Mouse (Mus musculus) layer of hippocampus, adult 2 months (tissue): ENCODE measurements around the gene Cdk2ap2. TPM values are rescaled to one million over a fixed set of nuclear protein-coding genes. Genes with fewer than 3 reads are reported as not detected.

Experiments
- DNase-seq, 2 experiments: peaks; one replicate each; pipeline ENCODE4 v3.0.0; 2022; ENCODE audit warnings: low spot score in 2 of 2
- H3K27ac ChIP-seq: fragments of 200-600 bp; 2 replicates; pipeline ENCODE4 v1.8.1; 2022
- H3K4me3 ChIP-seq: fragments of 200-600 bp; 2 replicates; pipeline ENCODE4 v1.8.1; 2022; ENCODE audit warnings: mild to moderate bottlenecking
- CTCF ChIP-seq: fragments of 200-600 bp; conservative IDR thresholded peaks from 2 replicates; pipeline ENCODE4 v1.8.1; 2022; ENCODE audit warnings: antibody characterized with exemption, mild to moderate bottlenecking, moderate library complexity
- total RNA-seq, 2 experiments: library from RNA; stranded (reverse); gene quantifications; 2 replicates each; pipeline ENCODE4 v1.2.3; 2021

Gene Cdk2ap2
- total RNA-seq, 2 experiments from 2014 or later, result 29.5 to 33.9 TPM

- no peak for DNase-seq
These were observed 4.5 kb downstream of the Cdk2ap2 start for GRCm38 (mm10) chr19:4101466-4101865.

GRCm38 (mm10) chr19:4102049-4102448 is 5.1 kb downstream of the Cdk2ap2 start:
- no peak for DNase-seq
- H3K27ac ChIP-seq, result no peak overlapping the region
- no peak for TF ChIP-seq CTCF
- H3K4me3 ChIP-seq, result no peak overlapping the region

More at GRCm38 (mm10) chr19:4101466-4101865, 4.5 kb downstream of the Cdk2ap2 start:
- Histone ChIP-seq H3K4me3 (peak overlapping the region; percentile 61), H3K27ac (peak overlapping the region; percentile 82)
- peak; percentile 42 for TF ChIP-seq CTCF

- no peak for TF ChIP-seq CTCF
- no peak overlapping the region for H3K27ac ChIP-seq
- H3K4me3 ChIP-seq, result no peak overlapping the region
- no peak for DNase-seq
These were observed 5.6 kb downstream of the Cdk2ap2 start for GRCm38 (mm10) chr19:4102626-4103025.

GRCm38 (mm10) chr19:4103294-4103693 is 6.3 kb downstream of the Cdk2ap2 start:
- DNase-seq, result no peak
- TF ChIP-seq CTCF, result no peak
- Histone ChIP-seq H3K27ac (no peak overlapping the region), H3K4me3 (no peak overlapping the region)

GRCm38 (mm10) chr19:4103792-4104191 is 6.8 kb downstream of the Cdk2ap2 start:
- Histone ChIP-seq H3K4me3 (no peak overlapping the region), H3K27ac (no peak overlapping the region)
- no peak for TF ChIP-seq CTCF
- DNase-seq, result no peak

- Histone ChIP-seq H3K27ac (no peak overlapping the region), H3K4me3 (no peak overlapping the region)
- no peak for DNase-seq
- no peak for TF ChIP-seq CTCF
These were observed 7.8 kb downstream of the Cdk2ap2 start for GRCm38 (mm10) chr19:4104675-4105194.

- Histone ChIP-seq H3K27ac (no peak overlapping the region), H3K4me3 (no peak overlapping the region)
- TF ChIP-seq CTCF, result no peak
- DNase-seq, result no peak
These were observed 9.7 kb downstream of the Cdk2ap2 start for GRCm38 (mm10) chr19:4106654-4107053.

GRCm38 (mm10) chr19:4108535-4108934 is 11.6 kb downstream of the Cdk2ap2 start:
- no peak for DNase-seq
- no peak overlapping the region for H3K4me3 ChIP-seq
- H3K27ac ChIP-seq, result no peak overlapping the region
- TF ChIP-seq CTCF, result no peak

- no peak for DNase-seq
- no peak overlapping the region for H3K4me3 ChIP-seq
- no peak for TF ChIP-seq CTCF
- H3K27ac ChIP-seq, result peak overlapping the region; percentile 79; the same call in 1 of the 2 replicates
These were observed 15.3 kb downstream of the Cdk2ap2 start for GRCm38 (mm10) chr19:4112063-4112960.

- peak overlapping the region; percentile 79 for H3K27ac ChIP-seq
- H3K4me3 ChIP-seq, result no peak overlapping the region
- peak; percentile 81 to 88 for DNase-seq
- TF ChIP-seq CTCF, result no peak
These were observed 16.3 kb downstream of the Cdk2ap2 start for GRCm38 (mm10) chr19:4113186-4113805.

- no peak for TF ChIP-seq CTCF
- Histone ChIP-seq H3K27ac (peak overlapping the region; percentile 79), H3K4me3 (no peak overlapping the region)
- DNase-seq, result no peak
These were observed 16.8 kb downstream of the Cdk2ap2 start for GRCm38 (mm10) chr19:4113806-4114230.

- H3K27ac ChIP-seq, result no peak overlapping the region
- no peak overlapping the region for H3K4me3 ChIP-seq
- DNase-seq, result no peak
- no peak for TF ChIP-seq CTCF
These were observed 17.6 kb downstream of the Cdk2ap2 start for GRCm38 (mm10) chr19:4114551-4114950.

GRCm38 (mm10) chr19:4115144-4115543 is 18.2 kb downstream of the Cdk2ap2 start:
- no peak for TF ChIP-seq CTCF
- DNase-seq, result no peak
- H3K27ac ChIP-seq, result no peak overlapping the region
- no peak overlapping the region for H3K4me3 ChIP-seq
